Mouse (Mus musculus) forebrain, embryonic 12.5 days (tissue): ENCODE data around the gene Hist1h4b. TPM values are rescaled to one million over a fixed set of nuclear protein-coding genes. Genes with fewer than 3 reads are reported as not detected.

Experiments used
- ATAC-seq: fragments of 200-750 bp; cut with Nextera tagmentation; 2 replicates; pipeline ENCODE4 v1.8.0; 2017; ENCODE audit warnings: moderate TSS enrichment; ENCODE audit not compliant: low FRiP score
- H3K27ac ChIP-seq: fragments of 300-500 bp; sonication (generic); 2 replicates; pipeline ENCODE4 v1.5.1; 2016; ENCODE audit warnings: mild to moderate bottlenecking
- H3K27me3 ChIP-seq: fragments of 300-500 bp; sonication (generic); 2 replicates; pipeline ENCODE4 v1.6.1; 2016; ENCODE audit warnings: mild to moderate bottlenecking
- H3K36me3 ChIP-seq: fragments of 300-500 bp; sonication (generic); replicated peaks from 2 replicates; pipeline ENCODE4 v1.6.1; 2016; ENCODE audit warnings: mild to moderate bottlenecking
- H3K4me1 ChIP-seq: fragments of 300-500 bp; sonication (generic); 2 replicates; pipeline ENCODE4 v1.6.1; 2016
- H3K4me2 ChIP-seq: fragments of 300-500 bp; sonication (generic); 2 replicates; pipeline ENCODE4 v1.6.1; 2016; ENCODE audit warnings: mild to moderate bottlenecking, moderate library complexity
- H3K4me3 ChIP-seq: fragments of 300-500 bp; sonication (generic); replicated peaks from 2 replicates; pipeline ENCODE4 v1.5.1; 2016; ENCODE audit warnings: mild to moderate bottlenecking
- H3K9ac ChIP-seq: fragments of 300-500 bp; sonication (generic); 2 replicates; pipeline ENCODE4 v1.6.1; 2016; ENCODE audit warnings: mild to moderate bottlenecking
- H3K9me3 ChIP-seq: fragments of 300-500 bp; sonication (generic); 2 replicates; pipeline ENCODE4 v1.6.1; 2016
- WGBS: fragments of 180-500 bp; shearing (Covaris S2); methylation state at CpG from one replicate; pipeline ENCODE4 v1.1.7; 2016; 5-methylcytosine and 5-hydroxymethylcytosine counted together
- microRNA-seq: library from miRNA; unstranded; fragments of <30 nt; microRNA quantifications from one replicate; pipeline ENCODE4, GENCODE M21; 2017
- polyA plus RNA-seq: library from polyadenylated mRNA; unstranded; fragments of >200 nt; fragmentation: Nextera tagmentation; extraction: Ambion mirVana; gene quantifications from 2 replicates; pipeline ENCODE4 v1.2.1, GENCODE M21; 2016

The Hist1h4b gene
- polyA plus RNA-seq, 1 experiment from 2014 or later: 5.3 TPM

- H3K27me3 ChIP-seq: no peaks in the 10 kb centered on the region
- H3K4me2 ChIP-seq: no peak overlapping the region
- ATAC-seq: no peak
- H3K4me3 ChIP-seq: no peak overlapping the region
- WGBS: 47% methylated on average over 2 of the region's 2 CpGs
- no peaks in the 10 kb centered on the region for H3K36me3 ChIP-seq
- H3K4me1 ChIP-seq: no peaks in the 10 kb centered on the region
- H3K27ac ChIP-seq: no peak overlapping the region
- H3K9me3 ChIP-seq: no peaks in the 10 kb centered on the region
- no peak overlapping the region for H3K9ac ChIP-seq
These were observed 35.7 kb downstream of the Hist1h4b start for GRCm38 (mm10) chr13:23792520-23792919.

GRCm38 (mm10) chr13:23799405-23799804 is 42.6 kb downstream of the Hist1h4b start:
- Histone ChIP-seq H3K27me3 (no peaks in the 10 kb centered on the region), H3K27ac (no peak overlapping the region), H3K9me3 (no peaks in the 10 kb centered on the region), H3K4me1 (no peaks in the 10 kb centered on the region), H3K36me3 (no peaks in the 10 kb centered on the region), H3K4me3 (no peak overlapping the region), H3K9ac (no peak overlapping the region), H3K4me2 (no peak overlapping the region)
- no peak for ATAC-seq
- 85% methylated on average over 5 of the region's 5 CpGs for WGBS

DNA sequence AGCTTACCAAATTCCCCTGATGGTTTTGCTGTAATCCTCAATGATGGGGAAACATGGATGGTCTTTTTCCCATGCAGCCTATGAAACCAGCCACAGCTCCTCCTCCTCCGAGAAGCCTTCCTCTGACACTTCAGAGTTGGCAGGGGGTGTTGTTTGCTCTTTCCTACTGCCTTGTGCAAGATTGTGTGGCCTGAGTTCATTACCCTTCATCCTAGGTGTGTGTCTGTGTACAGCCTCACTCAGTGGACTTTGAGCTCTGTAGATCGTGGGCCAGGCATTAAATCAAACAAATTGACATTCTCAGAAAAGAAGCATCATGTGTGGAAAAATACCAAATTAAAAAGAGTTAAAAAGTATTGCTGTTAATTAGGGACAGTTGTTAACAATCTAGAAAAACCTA is 47.7 kb downstream of the Hist1h4b start:
- Histone ChIP-seq H3K9ac (no peak overlapping the region), H3K27me3 (no peaks in the 10 kb centered on the region), H3K4me2 (no peak overlapping the region), H3K27ac (no peak overlapping the region), H3K9me3 (no peaks in the 10 kb centered on the region), H3K4me3 (no peak overlapping the region), H3K36me3 (no peaks in the 10 kb centered on the region), H3K4me1 (no peaks in the 10 kb centered on the region)
- 88% methylated on average over 2 of the region's 2 CpGs for WGBS
- no peak for ATAC-seq

DNA sequence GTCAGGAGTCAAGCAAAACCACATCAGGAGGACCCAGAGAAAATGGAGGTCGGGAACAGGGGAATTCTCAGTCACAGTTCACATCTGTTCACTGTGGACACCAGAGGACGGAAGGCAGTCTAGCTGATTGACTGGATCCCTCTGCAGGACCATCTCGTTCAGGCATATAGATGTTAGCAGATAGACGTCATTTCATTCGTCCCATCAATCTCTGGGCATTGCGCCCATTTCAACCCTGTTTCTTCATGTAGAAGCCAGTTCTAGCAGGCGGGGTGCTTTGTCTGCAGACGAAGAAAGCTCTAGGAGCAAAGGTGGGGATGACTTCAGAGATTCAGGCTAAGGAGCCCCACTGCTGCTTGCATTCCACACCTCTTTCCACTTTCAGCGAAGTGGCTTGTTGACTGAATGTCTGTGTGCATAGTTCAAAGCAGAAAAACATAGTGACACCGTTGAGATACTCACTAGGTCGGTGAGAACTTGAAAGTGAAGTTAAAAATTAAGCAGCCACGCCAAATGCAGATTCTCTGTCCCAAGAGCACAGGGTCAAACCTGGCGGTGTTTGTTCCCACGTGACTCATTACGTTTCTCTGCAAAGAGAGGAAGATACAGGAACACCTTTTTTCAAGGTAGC is 49.7 kb downstream of the Hist1h4b start, which contains the start of gene Slc17a2:
TSS of gene Slc17a2 (plus strand) at position 572 of the 631 bp plus-strand sequence.
- no peaks in the 10 kb centered on the region for H3K4me1 ChIP-seq
- H3K36me3 ChIP-seq: no peaks in the 10 kb centered on the region
- no peak within 1 kb of the TSS for H3K9ac ChIP-seq
- H3K27ac ChIP-seq: no peak within 1 kb of the TSS
- 92% methylated on average over 15 of the region's 15 CpGs for WGBS
- H3K4me3 ChIP-seq: no peak within 1 kb of the TSS
- H3K4me2 ChIP-seq: no peak within 1 kb of the TSS
- no peak for ATAC-seq
- no peaks in the 10 kb centered on the region for H3K9me3 ChIP-seq
- no peaks in the 10 kb centered on the region for H3K27me3 ChIP-seq

Small RNA genes within 50 kb of the gene (microRNA-seq; reads per million reads assigned to microRNA genes)
- gene Gm44314 (not detected), gene Gm44484 (not detected)

Other genes with a start within 250 kb of the Hist1h4b start
- gene Hist1h4h, start 226.0 kb upstream of the Hist1h4b start, polyA plus RNA-seq: 7.2 and 8.7 TPM in 2 replicates
- 9.3 and 10.7 TPM in 2 replicates for gene Hist1h2af, start 223.1 kb upstream of the Hist1h4b start, polyA plus RNA-seq
- gene Hist1h3g, start 221.6 kb upstream of the Hist1h4b start, polyA plus RNA-seq: 7.2 and 8.3 TPM in 2 replicates
- gene Hist1h2bh, start 213.6 kb upstream of the Hist1h4b start, polyA plus RNA-seq: 0.87 and 0.95 TPM in 2 replicates
- 0.99 and 1.5 TPM in 2 replicates for gene Hist1h3f, start 213.0 kb upstream of the Hist1h4b start, polyA plus RNA-seq
- 0.74 and 1.4 TPM in 2 replicates for gene Hist1h4f, start 205.4 kb upstream of the Hist1h4b start, polyA plus RNA-seq
- 0.47 and 0.56 TPM in 2 replicates for gene Hist1h1d, start 203.8 kb upstream of the Hist1h4b start, polyA plus RNA-seq
- 5.7 and 7.6 TPM in 2 replicates for gene Hist1h3e, start 194.6 kb upstream of the Hist1h4b start, polyA plus RNA-seq
- 115 and 138 TPM in 2 replicates for gene Hist1h2ae, start 185.8 kb upstream of the Hist1h4b start, polyA plus RNA-seq
- 8.9 and 11.4 TPM in 2 replicates for gene Hist1h2bg, start 185.6 kb upstream of the Hist1h4b start, polyA plus RNA-seq
- gene Hist1h2bf, start 182.8 kb upstream of the Hist1h4b start, polyA plus RNA-seq: 7.2 and 9.5 TPM in 2 replicates
- gene Hist1h2ad, start 182.6 kb upstream of the Hist1h4b start, polyA plus RNA-seq: 1.3 and 3.7 TPM in 2 replicates
- 5.8 and 6.6 TPM in 2 replicates for gene Hist1h3d, start 181.2 kb upstream of the Hist1h4b start, polyA plus RNA-seq
- gene Hist1h4d, start 175.4 kb upstream of the Hist1h4b start, polyA plus RNA-seq: 137 and 142 TPM in 2 replicates
- 3.0 and 3.7 TPM in 2 replicates for gene Hist1h2be, start 135.9 kb upstream of the Hist1h4b start, polyA plus RNA-seq
- 26.3 and 26.6 TPM in 2 replicates for gene Hist1h1e, start 134.5 kb upstream of the Hist1h4b start, polyA plus RNA-seq
- 1.4 and 1.6 TPM in 2 replicates for gene Hist1h2ac, start 73.1 kb upstream of the Hist1h4b start, polyA plus RNA-seq
- 34.6 and 36.5 TPM in 2 replicates for gene Hist1h2bc, start 72.8 kb upstream of the Hist1h4b start, polyA plus RNA-seq
- gene Hist1h1t, start 61.2 kb upstream of the Hist1h4b start, polyA plus RNA-seq: not detected in 2 replicates
- 6.1 and 9.8 TPM in 2 replicates for gene Hist1h4c, start 58.6 kb upstream of the Hist1h4b start, polyA plus RNA-seq
- 2.0 and 2.5 TPM in 2 replicates for gene Hfe, start 46.2 kb upstream of the Hist1h4b start, polyA plus RNA-seq
- gene Hist1h1c, start 18.2 kb upstream of the Hist1h4b start, polyA plus RNA-seq: 15.2 and 15.9 TPM in 2 replicates
- 11.1 and 13.8 TPM in 2 replicates for gene Hist1h3c, start 11.4 kb upstream of the Hist1h4b start, polyA plus RNA-seq
- gene Hist1h2bb, start 10.3 kb upstream of the Hist1h4b start, polyA plus RNA-seq: 2.2 and 3.5 TPM in 2 replicates
- gene Hist1h2ab, start 5.9 kb upstream of the Hist1h4b start, polyA plus RNA-seq: 59.9 and 73.2 TPM in 2 replicates
- 14.0 and 15.8 TPM in 2 replicates for gene Hist1h3b, start 4.7 kb upstream of the Hist1h4b start, polyA plus RNA-seq
- 0.88 TPM in 1 of 2 replicates, not detected in the other for gene Hist1h4a, start 4.2 kb downstream of the Hist1h4b start, polyA plus RNA-seq
- gene Hist1h3a, start 5.4 kb downstream of the Hist1h4b start, polyA plus RNA-seq: 5.1 and 5.2 TPM in 2 replicates
- gene Hist1h1a, start 6.7 kb downstream of the Hist1h4b start, polyA plus RNA-seq: 3.3 and 4.0 TPM in 2 replicates
- 0.18 TPM in 1 of 2 replicates, not detected in the other for gene Trim38, start 12.9 kb downstream of the Hist1h4b start, polyA plus RNA-seq
- gene Slc17a2, start 50.0 kb downstream of the Hist1h4b start, polyA plus RNA-seq: not detected in 2 replicates
- not detected in 2 replicates for gene Slc17a3, start 82.4 kb downstream of the Hist1h4b start, polyA plus RNA-seq
- gene Slc17a1, start 110.7 kb downstream of the Hist1h4b start, polyA plus RNA-seq: not detected in 2 replicates
- not detected in 2 replicates for gene Slc17a4, start 158.0 kb downstream of the Hist1h4b start, polyA plus RNA-seq
- gene Hist1h2ba, start 177.1 kb downstream of the Hist1h4b start, polyA plus RNA-seq: not detected in 2 replicates
- not detected in 2 replicates for gene Hist1h2aa, start 177.4 kb downstream of the Hist1h4b start, polyA plus RNA-seq
- 1.5 and 1.9 TPM in 2 replicates for gene Scgn, start 234.2 kb downstream of the Hist1h4b start, polyA plus RNA-seq